Mouse (Mus musculus): ENCODE data around the gene Otoa. TPM values are rescaled to one million over a fixed set of nuclear protein-coding genes. Genes with fewer than 3 reads are reported as not detected.

Gene Otoa
- 0.11 and 0.18 TPM in 2 replicates for polyA plus RNA-seq (2015; fragmentation: Nextera tagmentation; extraction: Ambion mirVana)

DNA sequence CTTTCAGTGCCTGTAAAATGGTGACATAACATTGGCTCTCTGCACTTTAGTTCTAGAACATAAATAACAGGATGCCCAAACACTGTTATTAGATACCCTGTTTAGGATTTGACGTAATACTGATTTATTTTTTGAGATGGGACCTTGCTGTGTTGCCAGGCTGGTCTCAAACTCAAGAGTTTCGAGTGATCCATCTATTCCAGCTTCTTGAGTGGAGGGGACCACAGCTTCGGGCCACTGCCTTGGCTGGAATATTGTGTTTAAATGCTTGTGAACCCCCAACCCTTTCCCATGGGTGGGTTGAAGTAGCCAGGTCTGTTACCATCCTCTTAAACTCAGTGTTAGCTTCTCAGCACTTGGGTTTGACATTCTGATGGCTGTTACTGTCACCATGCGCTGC, at the start of gene Otoa:
TSS of gene Otoa (plus strand) at position 301 of the 400 bp plus-strand sequence.
- ATAC-seq (ENCODE audit: low read depth): no peak
- Histone ChIP-seq H3K4me2 (no peak within 1 kb of the TSS), H3K27me3 (no peaks in the 10 kb centered on the region; the same call in 1 of the 2 replicates), H3K9ac (no peak within 1 kb of the TSS), H3K36me3 (peaks cover 11% of the 10 kb centered on the region), H3K9me3 (no peaks in the 10 kb centered on the region), H3K4me3 (no peak within 1 kb of the TSS), H3K4me1 (replicated peaks) (peaks cover 24% of the 10 kb centered on the region), H3K27ac (replicated peaks) (0 out of 2 replicates have a peak within 1 kb of the TSS, but pooled peaks have one; percentile 18)
- WGBS: 92% methylated on average over 4 of the region's 4 CpGs

DNA sequence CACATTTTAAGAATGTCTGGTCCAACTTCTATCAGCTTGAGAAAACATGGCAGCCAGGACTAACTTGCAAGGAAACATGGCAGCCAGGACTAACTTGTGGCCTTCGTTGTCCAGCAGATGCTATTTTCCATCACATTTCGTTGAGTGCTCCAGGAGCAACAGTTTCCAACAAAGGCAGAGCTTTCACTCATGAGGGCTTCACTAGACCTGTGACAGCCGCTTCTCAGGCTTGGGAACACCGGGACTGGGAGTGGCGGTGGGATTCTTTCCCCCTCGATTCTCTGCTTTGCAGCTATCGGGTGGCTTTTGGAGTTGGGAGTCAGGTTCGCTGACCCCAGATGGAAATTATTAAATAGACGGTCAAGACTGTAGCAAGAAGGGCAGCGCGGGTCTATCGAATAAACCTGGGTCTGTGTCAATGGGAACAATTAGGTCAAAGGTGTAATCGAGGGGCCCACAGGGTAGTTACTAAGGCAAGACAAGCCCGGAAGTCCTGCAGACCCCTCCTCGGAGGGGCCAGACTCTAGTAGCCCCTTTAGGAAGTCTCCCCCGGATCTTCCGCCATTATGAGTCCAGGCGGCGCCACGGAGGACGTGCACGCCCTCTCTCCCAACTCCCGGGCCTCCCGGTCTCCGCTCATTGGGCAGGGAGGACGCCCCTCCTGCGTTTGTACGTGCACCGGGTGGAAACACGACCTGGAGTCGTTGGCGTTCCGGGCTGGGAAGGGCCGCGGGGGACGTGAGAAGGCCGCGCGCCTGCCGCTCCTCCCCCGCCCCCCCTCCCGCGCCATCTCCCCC, 47.4 kb upstream of the Otoa start, which contains the start of gene Mettl9:
TSS of gene Mettl9 (plus strand) at position 590 of the 797 bp plus-strand sequence.
- no peaks in the 10 kb centered on the region for H3K9me3 ChIP-seq

DNA sequence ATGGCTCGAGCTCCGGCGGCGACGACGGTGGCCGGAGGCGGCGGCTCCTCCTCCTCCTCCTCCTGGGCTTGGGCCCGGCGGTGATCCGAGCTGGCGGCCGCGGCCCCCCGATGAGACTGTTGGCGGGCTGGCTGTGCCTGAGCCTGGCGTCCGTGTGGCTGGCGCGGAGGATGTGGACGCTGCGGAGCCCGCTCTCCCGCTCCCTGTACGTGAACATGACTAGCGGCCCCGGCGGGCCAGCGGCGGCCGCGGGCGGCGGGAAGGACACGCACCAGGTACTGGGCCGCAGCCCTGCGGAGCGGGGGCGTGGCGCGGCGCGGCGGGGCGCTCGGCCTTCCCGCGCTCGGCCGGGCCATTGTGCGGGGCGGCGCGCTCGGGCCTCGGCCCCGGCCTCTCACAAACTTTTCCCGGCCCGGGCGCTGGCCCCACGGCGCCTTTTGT, 46.7 kb upstream of the Otoa start:
- WGBS: under 1% methylated on average over 38 of the region's 63 CpGs
- peak; percentile 89 for ATAC-seq (ENCODE audit: low read depth)
- Histone ChIP-seq H3K4me3 (peak overlapping the region; percentile 96), H3K27ac (replicated peaks) (peak overlapping the region; percentile 99), H3K4me1 (replicated peaks) (peaks cover 45% of the 10 kb centered on the region), H3K9ac (peak overlapping the region; percentile 98), H3K27me3 (peaks cover 22% of the 10 kb centered on the region), H3K36me3 (no peaks in the 10 kb centered on the region), H3K9me3 (no peaks in the 10 kb centered on the region), H3K4me2 (peak overlapping the region; percentile 83)

More for the DNA sequence above, 47.4 kb upstream of the Otoa start, which contains the start of gene Mettl9:
- 1% methylated on average over 40 of the region's 43 CpGs for WGBS
- H3K4me1 ChIP-seq (replicated peaks): peaks cover 38% of the 10 kb centered on the region
- peak within 1 kb of the TSS; percentile 83 for H3K4me2 ChIP-seq
- peak; percentile 97 for ATAC-seq (ENCODE audit: low read depth)
- H3K27ac ChIP-seq (replicated peaks): peak within 1 kb of the TSS; percentile 99
- H3K4me3 ChIP-seq: peak within 1 kb of the TSS; percentile 96
- H3K9ac ChIP-seq: peak within 1 kb of the TSS; percentile 98
- H3K27me3 ChIP-seq: peaks cover 22% of the 10 kb centered on the region
- no peaks in the 10 kb centered on the region for H3K36me3 ChIP-seq

DNA sequence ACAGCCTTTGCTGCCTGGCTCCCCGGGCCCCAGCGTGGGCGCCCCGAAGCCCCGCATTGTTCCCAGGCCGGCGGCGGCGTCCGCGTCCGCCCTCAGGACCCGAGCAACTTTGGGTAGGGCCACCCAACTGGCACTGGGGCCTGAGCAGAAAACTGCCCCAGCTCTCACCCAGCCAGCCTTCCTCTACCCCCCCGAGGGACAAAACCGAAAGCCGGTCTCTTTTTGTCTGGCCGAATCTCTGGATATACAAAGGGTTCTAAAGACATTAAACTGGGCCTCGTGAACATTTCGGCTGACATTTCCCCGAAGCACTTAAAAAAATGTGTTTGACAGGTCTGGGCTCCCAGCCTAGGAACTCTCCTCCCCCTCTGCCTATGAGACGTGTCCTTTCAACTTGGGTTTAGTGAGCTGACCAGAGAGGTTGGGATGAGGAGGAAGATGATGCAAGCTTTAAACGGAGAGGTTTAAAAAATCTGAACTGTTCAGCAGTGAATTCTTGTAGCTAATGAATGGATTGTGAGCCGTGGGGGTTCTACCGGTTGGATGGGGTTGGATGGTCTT, 46.2 kb upstream of the Otoa start:
- 0% methylated on average over 24 of the region's 24 CpGs for WGBS
- H3K27ac ChIP-seq (replicated peaks): peak overlapping the region; percentile 99
- no peaks in the 10 kb centered on the region for H3K36me3 ChIP-seq
- ATAC-seq (ENCODE audit: low read depth): peak; percentile 45
- H3K4me3 ChIP-seq: peak overlapping the region; percentile 96
- H3K4me2 ChIP-seq: peak overlapping the region; percentile 83
- H3K9ac ChIP-seq: peak overlapping the region; percentile 98
- H3K9me3 ChIP-seq: no peaks in the 10 kb centered on the region
- peaks cover 21% of the 10 kb centered on the region for H3K27me3 ChIP-seq
- peaks cover 50% of the 10 kb centered on the region for H3K4me1 ChIP-seq (replicated peaks)

DNA sequence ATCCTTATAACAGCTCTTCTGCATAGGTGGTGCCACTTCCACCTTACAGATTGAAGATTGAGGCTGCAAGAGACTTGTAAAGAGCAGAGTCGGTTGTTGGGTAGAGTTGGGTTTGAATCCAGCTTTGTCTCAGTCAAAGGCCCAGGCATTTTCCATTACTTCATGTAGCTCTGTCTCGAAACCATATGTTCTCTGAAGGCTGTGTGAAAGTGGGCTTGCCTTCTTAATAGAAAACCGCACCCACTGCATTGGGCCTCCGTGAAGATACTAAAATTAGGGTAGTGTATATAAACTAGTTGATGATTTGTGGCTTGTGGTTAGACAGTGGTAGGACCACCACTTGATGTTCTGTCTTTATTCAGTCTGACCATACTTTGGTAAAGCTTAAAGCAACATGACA, 40.9 kb upstream of the Otoa start:
- Histone ChIP-seq H3K4me2 (no peak overlapping the region), H3K27me3 (no peaks in the 10 kb centered on the region), H3K36me3 (no peaks in the 10 kb centered on the region), H3K9me3 (no peaks in the 10 kb centered on the region), H3K4me3 (no peak overlapping the region), H3K27ac (replicated peaks) (no peak overlapping the region), H3K9ac (no peak overlapping the region), H3K4me1 (replicated peaks) (peaks cover 57% of the 10 kb centered on the region)
- WGBS: 96% methylated on average over 4 of the region's 4 CpGs
- ATAC-seq (ENCODE audit: low read depth): no peak

DNA sequence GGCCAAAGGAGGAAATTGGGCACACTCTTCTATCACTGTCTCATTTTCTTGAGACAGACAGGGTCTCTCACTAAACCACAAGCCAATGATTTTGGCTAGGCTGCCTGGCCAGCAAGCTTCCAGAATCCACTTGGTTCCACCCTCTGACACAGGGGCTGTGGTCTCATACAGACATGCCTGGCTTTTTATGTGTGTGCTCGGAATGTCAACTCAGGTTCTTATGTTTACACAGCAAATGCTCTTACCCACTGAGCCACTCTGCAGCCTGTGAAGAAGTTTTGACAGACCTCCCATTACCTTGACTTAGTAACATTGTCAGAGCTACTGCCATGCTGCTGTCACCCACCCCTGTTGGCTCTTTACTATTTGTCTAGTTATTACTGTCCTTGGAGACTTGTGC, 39.5 kb upstream of the Otoa start:
- Histone ChIP-seq H3K27me3 (no peaks in the 10 kb centered on the region), H3K4me1 (replicated peaks) (peaks cover 46% of the 10 kb centered on the region), H3K9me3 (no peaks in the 10 kb centered on the region), H3K9ac (no peak overlapping the region), H3K36me3 (no peaks in the 10 kb centered on the region), H3K27ac (replicated peaks) (no peak overlapping the region), H3K4me3 (no peak overlapping the region), H3K4me2 (no peak overlapping the region)
- WGBS: 69% methylated on average over 1 of the region's 1 CpGs
- ATAC-seq (ENCODE audit: low read depth): no peak

DNA sequence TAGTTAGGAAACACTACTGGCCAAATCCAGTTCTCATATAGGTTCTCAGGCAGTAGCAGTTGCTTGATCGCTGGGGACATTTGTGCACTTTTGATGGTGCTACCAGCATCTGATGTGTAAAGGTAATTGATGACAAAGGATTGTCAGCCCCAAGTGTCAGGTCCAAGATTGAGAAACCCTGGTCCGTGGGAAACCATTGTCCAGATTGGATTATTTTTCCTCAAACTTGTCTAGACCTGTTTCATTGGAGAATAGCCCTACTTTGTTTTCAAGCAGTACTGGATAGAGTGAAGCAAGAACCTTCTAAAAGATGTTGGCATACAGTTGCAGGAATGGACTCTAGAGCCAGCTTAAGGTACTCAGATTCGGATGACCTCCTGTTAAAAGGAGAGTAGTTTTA, 38.4 kb upstream of the Otoa start:
- Histone ChIP-seq H3K27ac (replicated peaks) (no peak overlapping the region), H3K4me1 (replicated peaks) (peaks cover 39% of the 10 kb centered on the region), H3K27me3 (no peaks in the 10 kb centered on the region), H3K4me2 (no peak overlapping the region), H3K9me3 (no peaks in the 10 kb centered on the region), H3K9ac (no peak overlapping the region), H3K4me3 (no peak overlapping the region), H3K36me3 (no peaks in the 10 kb centered on the region)
- WGBS: 92% methylated on average over 3 of the region's 3 CpGs
- no peak for ATAC-seq (ENCODE audit: low read depth)

DNA sequence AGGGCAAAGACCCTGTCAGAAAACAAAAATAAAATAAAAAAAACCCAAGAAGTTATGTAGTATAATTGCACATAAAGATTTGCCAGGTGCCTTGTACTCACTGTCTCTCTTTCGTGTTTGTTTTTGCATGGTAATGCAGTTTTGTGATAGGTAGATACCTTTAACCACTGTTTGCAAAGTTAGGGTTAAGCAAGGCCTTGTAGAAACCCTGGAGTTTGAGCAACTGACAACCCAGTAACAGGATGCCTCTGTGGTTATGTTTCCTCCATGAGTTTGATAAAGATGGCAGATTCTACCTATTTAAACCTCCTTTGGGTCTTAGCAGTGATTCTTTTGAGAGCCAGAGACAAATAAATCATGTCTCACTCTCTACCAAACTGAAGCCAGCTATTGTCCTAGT, 37.9 kb upstream of the Otoa start:
- H3K4me1 ChIP-seq (replicated peaks): peaks cover 34% of the 10 kb centered on the region
- no peak for ATAC-seq (ENCODE audit: low read depth)
- 94% methylated on average over 1 of the region's 1 CpGs for WGBS
- H3K9me3 ChIP-seq: no peaks in the 10 kb centered on the region
- H3K4me3 ChIP-seq: no peak overlapping the region
- H3K9ac ChIP-seq: no peak overlapping the region
- H3K4me2 ChIP-seq: no peak overlapping the region
- H3K27ac ChIP-seq (replicated peaks): no peak overlapping the region
- H3K27me3 ChIP-seq: no peaks in the 10 kb centered on the region
- H3K36me3 ChIP-seq: peaks cover 4% of the 10 kb centered on the region

DNA sequence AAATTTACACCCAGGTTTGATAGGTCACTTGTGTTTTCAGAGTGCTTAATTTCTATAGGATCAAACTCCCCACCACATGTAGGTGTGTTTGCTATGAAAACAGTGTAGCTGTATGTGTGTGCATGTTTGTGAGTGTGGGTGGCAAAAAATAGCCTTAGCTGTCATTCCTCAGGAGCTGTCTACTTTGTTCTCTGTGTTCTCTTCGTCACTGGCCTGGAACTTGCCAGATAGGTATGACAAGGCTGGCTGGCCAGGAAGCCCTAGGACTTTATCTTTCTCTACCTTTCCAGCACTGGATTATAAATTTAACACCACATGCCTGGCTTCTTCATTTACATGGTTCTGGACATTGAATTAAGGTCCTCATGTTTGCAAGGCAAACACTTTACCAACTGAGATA, 37.2 kb upstream of the Otoa start:
- Histone ChIP-seq H3K9ac (no peak overlapping the region), H3K4me3 (no peak overlapping the region), H3K4me1 (replicated peaks) (peaks cover 28% of the 10 kb centered on the region), H3K36me3 (peaks cover 5% of the 10 kb centered on the region), H3K9me3 (no peaks in the 10 kb centered on the region), H3K4me2 (no peak overlapping the region), H3K27me3 (no peaks in the 10 kb centered on the region), H3K27ac (replicated peaks) (no peak overlapping the region)
- ATAC-seq (ENCODE audit: low read depth): no peak
- WGBS: 85% methylated on average over 1 of the region's 1 CpGs

DNA sequence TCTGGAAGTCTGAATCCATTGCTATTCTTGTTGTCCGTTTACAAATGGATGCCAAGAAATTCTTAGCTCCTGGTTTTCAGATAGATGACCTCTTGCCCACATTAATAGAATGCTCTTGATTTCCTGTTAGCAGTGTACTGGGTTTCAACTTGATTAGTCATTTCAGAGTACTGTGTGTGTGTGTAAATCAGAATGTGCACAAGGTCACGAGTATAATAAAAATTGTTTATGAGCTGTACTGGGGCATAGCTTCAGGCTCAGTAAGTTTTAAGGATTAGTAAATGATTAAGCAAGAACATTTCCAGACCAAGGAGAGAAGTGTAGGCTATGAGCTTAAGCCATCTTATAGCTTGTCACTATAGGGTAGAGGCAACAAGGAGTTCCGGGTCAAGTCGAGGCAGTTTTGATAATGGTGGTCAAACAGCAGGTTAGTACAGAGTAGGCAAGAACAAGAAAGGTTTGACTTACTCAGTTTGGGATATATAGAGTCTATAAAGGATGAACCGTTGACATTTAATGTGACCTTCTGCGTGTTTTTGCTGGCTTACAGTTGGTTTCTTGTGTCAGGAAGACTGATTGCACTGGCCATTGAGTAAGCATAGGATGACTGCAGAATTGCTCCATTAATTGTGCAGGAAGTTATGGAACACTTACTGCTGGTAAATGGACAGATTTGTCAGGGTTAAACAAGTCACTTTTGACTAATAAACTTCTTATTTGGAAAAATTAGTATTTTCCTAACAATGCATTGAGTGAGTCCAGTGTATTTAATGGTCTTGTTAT, 35.6 kb upstream of the Otoa start:
- no peak overlapping the region for H3K4me2 ChIP-seq
- WGBS: 85% methylated on average over 6 of the region's 6 CpGs
- no peak for ATAC-seq (ENCODE audit: low read depth)

DNA sequence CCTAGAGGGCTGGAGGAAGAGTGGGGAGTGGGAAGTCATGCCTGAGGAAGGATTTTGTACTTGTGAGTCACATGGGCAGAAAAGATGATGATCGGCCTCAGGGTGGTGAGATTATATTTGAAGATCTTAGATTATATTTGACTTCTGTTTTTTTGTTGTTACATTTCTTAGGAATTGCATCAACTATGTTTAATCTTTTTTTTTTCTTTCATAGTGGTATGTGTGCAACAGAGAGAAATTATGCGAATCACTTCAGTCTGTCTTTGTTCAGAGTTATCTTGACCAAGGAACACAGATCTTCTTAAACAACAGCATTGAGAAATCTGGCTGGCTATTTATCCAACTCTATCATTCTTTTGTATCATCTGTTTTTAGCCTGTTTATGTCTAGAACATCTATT, 33.8 kb upstream of the Otoa start:
- Histone ChIP-seq H3K4me1 (replicated peaks) (peaks cover 6% of the 10 kb centered on the region), H3K9ac (no peak overlapping the region), H3K36me3 (peaks cover 27% of the 10 kb centered on the region), H3K4me3 (no peak overlapping the region), H3K9me3 (no peaks in the 10 kb centered on the region), H3K4me2 (no peak overlapping the region), H3K27me3 (no peaks in the 10 kb centered on the region), H3K27ac (replicated peaks) (no peak overlapping the region)
- 97% methylated on average over 2 of the region's 2 CpGs for WGBS
- ATAC-seq (ENCODE audit: low read depth): no peak

More for the DNA sequence above, 35.6 kb upstream of the Otoa start:
- Histone ChIP-seq H3K9me3 (no peaks in the 10 kb centered on the region), H3K27ac (replicated peaks) (no peak overlapping the region), H3K36me3 (peaks cover 13% of the 10 kb centered on the region), H3K4me3 (no peak overlapping the region), H3K9ac (no peak overlapping the region), H3K4me1 (replicated peaks) (peaks cover 13% of the 10 kb centered on the region), H3K27me3 (no peaks in the 10 kb centered on the region)

DNA sequence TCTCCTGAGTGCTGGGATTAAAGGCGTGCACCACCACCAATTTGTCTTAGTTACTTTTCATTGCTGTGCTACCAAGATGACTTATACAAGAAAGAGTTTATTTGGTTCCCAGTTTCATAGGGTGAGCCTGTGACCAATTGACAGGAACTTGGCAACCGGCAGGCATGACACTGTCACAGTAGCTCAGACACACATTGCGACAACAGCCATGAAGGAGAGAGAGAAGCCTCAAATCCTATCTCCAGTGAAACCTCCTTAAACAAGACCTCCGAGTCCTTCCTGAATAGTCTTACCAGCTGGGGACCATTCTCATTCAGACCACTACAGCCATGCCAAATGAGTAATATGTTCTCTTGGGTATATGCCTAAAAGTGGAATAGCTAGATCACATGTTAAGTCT, 28.4 kb upstream of the Otoa start:
- Histone ChIP-seq H3K4me2 (no peak overlapping the region), H3K27me3 (no peaks in the 10 kb centered on the region), H3K36me3 (peaks cover 66% of the 10 kb centered on the region), H3K9me3 (no peaks in the 10 kb centered on the region), H3K4me1 (replicated peaks) (no peaks in the 10 kb centered on the region), H3K27ac (replicated peaks) (no peak overlapping the region), H3K4me3 (no peak overlapping the region), H3K9ac (no peak overlapping the region)
- 91% methylated on average over 4 of the region's 4 CpGs for WGBS
- ATAC-seq (ENCODE audit: low read depth): no peak
